In the genomic region with DNA sequence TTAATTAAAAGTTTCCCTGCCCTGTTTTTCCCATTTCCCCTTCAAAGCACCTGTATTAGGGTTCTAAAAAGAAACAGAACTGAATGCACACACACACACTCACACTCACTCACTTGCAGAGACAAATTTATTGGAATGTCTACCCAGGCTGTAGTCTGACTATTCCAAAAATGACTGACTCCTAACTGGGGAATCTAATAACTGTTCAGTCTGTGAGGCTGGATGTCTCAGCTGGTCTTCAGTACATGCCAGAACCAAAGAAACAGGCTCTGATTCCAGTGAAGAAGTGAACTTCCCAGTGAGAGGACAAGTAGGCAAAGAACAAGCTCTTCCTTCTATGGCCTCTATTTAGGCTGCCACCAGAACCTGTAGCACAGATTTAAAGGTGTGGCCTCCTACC, we compare ENCODE assay signal across 22 mouse cellular contexts. TPM values are rescaled to one million over a fixed set of nuclear protein-coding genes. Genes with fewer than 3 reads are reported as not detected.
"Had no signal": no experiment of that assay in that cellular context is flagged by ENCODE, and none has a peak within 500 bp of the region (broad histone marks: within the 10 kb centered on the region; RNA-seq: fewer than 3 reads in every experiment).

No protein-coding gene starts in this region.

- H3K4me3 ChIP-seq: midbrain, embryonic 10.5 days; midbrain, embryonic 13.5 days; midbrain, embryonic 15.5 days; myocyte; neural tube, embryonic 12.5 days; stomach, embryonic 15.5 days had no signal

- H3K4me1 ChIP-seq: midbrain, embryonic 10.5 days; midbrain, embryonic 13.5 days; midbrain, embryonic 15.5 days; neural tube, embryonic 12.5 days; stomach, embryonic 15.5 days had no signal

- H3K9ac ChIP-seq: lung, embryonic 14.5 days; midbrain, embryonic 13.5 days; midbrain, embryonic 15.5 days; neural tube, embryonic 12.5 days; stomach, embryonic 15.5 days had no signal

- H3K36me3 ChIP-seq: midbrain, embryonic 15.5 days; neural tube, embryonic 12.5 days; stomach, embryonic 15.5 days had no signal

- DNase-seq: lung, adult 18-20 months; lung, postnatal 10 days; lung, postnatal 4 days; right cerebral cortex, postnatal 14 days; thymus, adult 18-20 months; thymus, postnatal 14 days; thymus, postnatal 36 days had no signal

- H3K9me3 ChIP-seq: midbrain, embryonic 10.5 days; midbrain, embryonic 13.5 days; midbrain, embryonic 15.5 days; neural tube, embryonic 12.5 days; stomach, embryonic 15.5 days had no signal

- H3K27me3 ChIP-seq: midbrain, embryonic 13.5 days; midbrain, embryonic 15.5 days; neural tube, embryonic 12.5 days; stomach, embryonic 15.5 days had no signal

- H3K27ac ChIP-seq: midbrain, embryonic 10.5 days; midbrain, embryonic 13.5 days; midbrain, embryonic 15.5 days; neural tube, embryonic 12.5 days; stomach, embryonic 15.5 days had no signal

- H3K4me2 ChIP-seq: lung, embryonic 14.5 days; midbrain, embryonic 13.5 days; midbrain, embryonic 15.5 days; neural tube, embryonic 12.5 days; stomach, embryonic 15.5 days had no signal

- ATAC-seq: midbrain, embryonic 13.5 days; midbrain, embryonic 15.5 days had no signal

RNA-seq across cellular contexts. Expression of a gene that starts 18.1 kb away (rescaled TPM):
- total RNA-seq: megakaryocyte, adult 5-6 weeks; megakaryocyte-erythroid progenitor cell, adult 5-6 weeks; neutrophil, adult 5-6 weeks had no signal
- polyA plus RNA-seq: liver, embryonic 16.5 days; lung, embryonic 14.5 days; lung, embryonic 16.5 days; midbrain, embryonic 13.5 days; midbrain, embryonic 15.5 days; myocyte; neural tube, embryonic 12.5 days; neural tube, embryonic 14.5 days; spleen, adult 2 months; thymus, postnatal 0 days had no signal
